Mouse (Mus musculus) G1E (cell line): ENCODE measurements around the gene Nfkb2. TPM values are rescaled to one million over a fixed set of nuclear protein-coding genes. Genes with fewer than 3 reads are reported as not detected.

ENCODE experiments used
- ATAC-seq: 2 replicates; pipeline ENCODE4 v1.8.0; 2016; ENCODE audit warnings: mild to moderate bottlenecking; ENCODE audit not compliant: insufficient number of reproducible peaks, poor library complexity, low FRiP score, severe bottlenecking; ENCODE audit errors: extremely low read depth
- DNase-seq: peaks from one replicate; pipeline ENCODE4 v3.0.0; 2012; ENCODE audit warnings: low spot score
- H3K27me3 ChIP-seq: 2 replicates; pipeline ENCODE4 v1.6.1; 2012; ENCODE audit warnings: mild to moderate bottlenecking, low read length, inconsistent platforms; ENCODE audit not compliant: insufficient read depth
- H3K36me3 ChIP-seq: replicated peaks from 2 replicates; pipeline ENCODE3; 2012; ENCODE audit warnings: mild to moderate bottlenecking, inconsistent platforms
- H3K4me1 ChIP-seq: 2 replicates; pipeline ENCODE4 v1.6.1; 2012; ENCODE audit warnings: low read depth, low read length, inconsistent platforms, mixed read lengths; ENCODE audit not compliant: insufficient read depth
- H3K4me3 ChIP-seq: 2 replicates; pipeline ENCODE4 v1.5.1; 2012; ENCODE audit warnings: low read depth, mild to moderate bottlenecking, inconsistent platforms, low read length, moderate library complexity, mixed read lengths
- H3K9me3 ChIP-seq: replicated peaks from 2 replicates; pipeline ENCODE4 v1.6.1; 2012; ENCODE audit warnings: inconsistent platforms
- CTCF ChIP-seq: IDR thresholded peaks from 2 replicates; pipeline ENCODE4 v1.5.1; 2012; ENCODE audit warnings: low read depth, low read length, inconsistent platforms, mixed read lengths
- GATA1 ChIP-seq: IDR thresholded peaks from 2 replicates; pipeline ENCODE4 v1.6.1; 2012; ENCODE audit warnings: borderline replicate concordance, low read length, inconsistent platforms, mixed read lengths
- GATA2 ChIP-seq: IDR thresholded peaks from 2 replicates; pipeline ENCODE4 v1.6.1; 2012; ENCODE audit warnings: low read depth, low read length, inconsistent platforms, borderline replicate concordance
- POLR2AphosphoS5 ChIP-seq: IDR thresholded peaks from 2 replicates; pipeline ENCODE4 v1.6.1; 2012; ENCODE audit warnings: low read depth, low read length, inconsistent platforms; ENCODE audit not compliant: insufficient replicate concordance
- TAL1 ChIP-seq: conservative IDR thresholded peaks from 2 replicates; pipeline ENCODE4 v1.6.1; 2012; ENCODE audit warnings: low read depth, low read length, inconsistent platforms, mixed read lengths
- polyA plus RNA-seq: library from polyadenylated mRNA; stranded (reverse); fragments of >175 nt; gene quantifications from 2 replicates; pipeline ENCODE4 v1.2.3, GENCODE M21; 2012
- total RNA-seq, 2 experiments: library from RNA; stranded (forward) in 1 of 2; stranded (reverse) in 1 of 2; fragments of 200-1000 nt in 1 of 2; fragments of >200 nt in 1 of 2; fragmentation: Nextera tagmentation in 1 of 2; gene quantifications; 2 replicates each; pipeline ENCODE4 v1.2.3; 2014 to 2017

The Nfkb2 gene
- total and polyA plus RNA-seq, 3 experiments: 9.7 to 40.8 (median 11.3) TPM

GRCm38 (mm10) chr19:46339287-46339971 is 35.3 kb downstream of the Nfkb2 start:
- Histone ChIP-seq H3K9me3 (no peaks in the 10 kb centered on the region), H3K4me3 (peak overlapping the region; percentile 76; the same call in 1 of the 2 replicates), H3K4me1 (peaks cover 61% of the 10 kb centered on the region), H3K36me3 (peaks cover 24% of the 10 kb centered on the region), H3K27me3 (no peaks in the 10 kb centered on the region; the same call in 1 of the 2 replicates)
- TF ChIP-seq GATA1 (no peak), GATA2 (no peak), CTCF (no peak), POLR2AphosphoS5 (no peak), TAL1 (no peak)
- peak; percentile 53 for DNase-seq
- ATAC-seq: no peak

GRCm38 (mm10) chr19:46344710-46345419 is 40.7 kb downstream of the Nfkb2 start:
- Histone ChIP-seq H3K27me3 (peaks cover 18% of the 10 kb centered on the region), H3K9me3 (peaks cover 5% of the 10 kb centered on the region; the same call in 1 of the 2 replicates), H3K4me3 (no peak overlapping the region), H3K4me1 (peaks cover 47% of the 10 kb centered on the region), H3K36me3 (peaks cover 2% of the 10 kb centered on the region)
- no peak for DNase-seq
- TF ChIP-seq GATA2: no peak
- no peak for TF ChIP-seq POLR2AphosphoS5
- no peak for TF ChIP-seq TAL1
- TF ChIP-seq GATA1: no peak
- no peak for TF ChIP-seq CTCF
- ATAC-seq: no peak

GRCm38 (mm10) chr19:46347146-46347545 is 43.0 kb downstream of the Nfkb2 start:
- Histone ChIP-seq H3K4me1 (peaks cover 27% of the 10 kb centered on the region), H3K27me3 (peaks cover 34% of the 10 kb centered on the region), H3K36me3 (peaks cover 2% of the 10 kb centered on the region), H3K4me3 (no peak overlapping the region), H3K9me3 (peaks cover 5% of the 10 kb centered on the region; the same call in 1 of the 2 replicates)
- DNase-seq: no peak
- TF ChIP-seq POLR2AphosphoS5 (no peak), CTCF (no peak), GATA2 (no peak), TAL1 (no peak), GATA1 (no peak)
- no peak for ATAC-seq

GRCm38 (mm10) chr19:46347936-46348668 is 44.0 kb downstream of the Nfkb2 start:
- Histone ChIP-seq H3K4me1 (peaks cover 32% of the 10 kb centered on the region), H3K27me3 (peaks cover 40% of the 10 kb centered on the region), H3K36me3 (peaks cover 2% of the 10 kb centered on the region), H3K9me3 (peaks cover 5% of the 10 kb centered on the region; the same call in 1 of the 2 replicates), H3K4me3 (no peak overlapping the region)
- ATAC-seq (no peak), DNase-seq (no peak)
- TF ChIP-seq POLR2AphosphoS5 (no peak), GATA2 (no peak), GATA1 (no peak), TAL1 (no peak), CTCF (no peak)

GRCm38 (mm10) chr19:46348761-46349458 is 44.8 kb downstream of the Nfkb2 start:
- ATAC-seq: no peak
- DNase-seq: no peak
- peak overlapping the region; percentile 42; the same call in 1 of the 2 replicates for H3K4me3 ChIP-seq
- peaks cover 43% of the 10 kb centered on the region for H3K27me3 ChIP-seq
- H3K4me1 ChIP-seq: peaks cover 29% of the 10 kb centered on the region
- peaks cover 2% of the 10 kb centered on the region for H3K36me3 ChIP-seq
- no peak for TF ChIP-seq GATA2
- TF ChIP-seq POLR2AphosphoS5: no peak
- no peak for TF ChIP-seq GATA1
- TF ChIP-seq TAL1: no peak
- TF ChIP-seq CTCF: no peak
- H3K9me3 ChIP-seq: peaks cover 5% of the 10 kb centered on the region; the same call in 1 of the 2 replicates
